ENCODE assay signal across 8 mouse cellular contexts in genomic region chr4:41639913-41640507, GRCm38 (mm10). TPM values are rescaled to one million over a fixed set of nuclear protein-coding genes. Genes with fewer than 3 reads are reported as not detected.
DNase-seq lines count a peak whose midpoint lies in the region; ATAC-seq and TF ChIP-seq lines count a peak whose summit lies in the region.

Gene Enho, minus strand, starts transcription at chr4:41640324.

- peak within 1 kb of the TSS; percentile 66 for H3K4me3 ChIP-seq in embryonic facial prominence, embryonic 14.5 days (ENCODE audit: low read depth, low read length)
- H3K4me3 ChIP-seq in heart, adult 2 months, result peak within 1 kb of the TSS; percentile 63
- H3K4me3 ChIP-seq in limb, embryonic 12.5 days (replicated peaks), result peak within 1 kb of the TSS; percentile 63
- peak within 1 kb of the TSS; percentile 75 for H3K4me3 ChIP-seq in midbrain, embryonic 15.5 days

- peak; percentile 94 for ATAC-seq in embryonic facial prominence, embryonic 14.5 days (ENCODE audit: low read depth)
- peak; percentile 78 for ATAC-seq in limb, embryonic 12.5 days (ENCODE audit: insufficient number of reproducible peaks, insufficient read depth, low FRiP score, low TSS enrichment, low read depth)
- ATAC-seq in midbrain, embryonic 15.5 days (replicated peaks), result peak; percentile 92

- peaks cover 26% of the 10 kb centered on the region for H3K4me1 ChIP-seq in embryonic facial prominence, embryonic 14.5 days (ENCODE audit: control insufficient read depth, insufficient read depth, low read length)
- peaks cover 5% of the 10 kb centered on the region for H3K4me1 ChIP-seq in heart, adult 2 months (ENCODE audit: control insufficient read depth, insufficient read depth, low read length)
- peaks cover 45% of the 10 kb centered on the region for H3K4me1 ChIP-seq in limb, embryonic 12.5 days (replicated peaks)
- H3K4me1 ChIP-seq in midbrain, embryonic 15.5 days, result peaks cover 44% of the 10 kb centered on the region

- no peak for TF ChIP-seq POLR2A in heart, adult 2 months (IDR thresholded peaks at IDR 0.05; ENCODE audit: insufficient read depth, low read depth, low read length)

- 0 out of 2 replicates have a peak, but pooled peaks cover 4% of the 10 kb centered on the region for H3K27me3 ChIP-seq in embryonic facial prominence, embryonic 14.5 days (replicated peaks; ENCODE audit: control insufficient read depth, insufficient read depth, low read length)
- H3K27me3 ChIP-seq in heart, adult 2 months (ENCODE audit: control insufficient read depth, insufficient read depth, low read length), result no peaks in the 10 kb centered on the region
- peaks cover 53% of the 10 kb centered on the region for H3K27me3 ChIP-seq in limb, embryonic 12.5 days
- H3K27me3 ChIP-seq in midbrain, embryonic 15.5 days (replicated peaks), result no peaks in the 10 kb centered on the region

- DNase-seq in 416B (ENCODE audit: low read depth), result peak; percentile 90
- peak; percentile 87 to 96 for DNase-seq in adrenal gland, postnatal 4 days (ENCODE audit: low spot score in 2 of 2)
- DNase-seq in embryonic facial prominence, embryonic 14.5 days (ENCODE audit: low spot score), result peak; percentile 95
- DNase-seq in heart, adult 2 months, result peak; percentile 95 to 97
- peak; percentile 93 for DNase-seq in kidney, adult 8-10 months
- DNase-seq in spleen, adult 18-20 months, result peak; percentile 81 to 88

- WGBS in embryonic facial prominence, embryonic 14.5 days, result under 1% methylated on average over 47 of the region's 74 CpGs
- under 1% methylated on average over 72 of the region's 74 CpGs for WGBS in heart, adult 2 months
- under 1% methylated on average over 70 of the region's 74 CpGs for WGBS in limb, embryonic 12.5 days
- under 1% methylated on average over 74 of the region's 74 CpGs for WGBS in midbrain, embryonic 15.5 days

- intact Hi-C loops in heart, adult 2 months (cut with DNase I), result no loop called here

- H3K27ac ChIP-seq in embryonic facial prominence, embryonic 14.5 days (replicated peaks; ENCODE audit: low read depth, low read length), result peak within 1 kb of the TSS; percentile 70
- peak within 1 kb of the TSS; percentile 71 for H3K27ac ChIP-seq in heart, adult 2 months
- peak within 1 kb of the TSS; percentile 80 for H3K27ac ChIP-seq in limb, embryonic 12.5 days
- H3K27ac ChIP-seq in midbrain, embryonic 15.5 days, result peak within 1 kb of the TSS; percentile 95

- TF ChIP-seq EP300 in heart, adult 2 months (IDR thresholded peaks at IDR 0.05; ENCODE audit: insufficient read depth, low read depth, low read length), result no peak

- no peaks in the 10 kb centered on the region for H3K9me3 ChIP-seq in embryonic facial prominence, embryonic 14.5 days (ENCODE audit: control insufficient read depth, low read length)
- H3K9me3 ChIP-seq in limb, embryonic 12.5 days, result no peaks in the 10 kb centered on the region
- no peaks in the 10 kb centered on the region for H3K9me3 ChIP-seq in midbrain, embryonic 15.5 days

- H3K9ac ChIP-seq in embryonic facial prominence, embryonic 14.5 days (ENCODE audit: low read depth, low read length), result peak within 1 kb of the TSS; percentile 81
- peak within 1 kb of the TSS; percentile 77 for H3K9ac ChIP-seq in heart, adult 2 months (ENCODE audit: low read depth, low read length)
- peak within 1 kb of the TSS; percentile 89 for H3K9ac ChIP-seq in limb, embryonic 12.5 days (replicated peaks)
- H3K9ac ChIP-seq in midbrain, embryonic 15.5 days, result peak within 1 kb of the TSS; percentile 93

- peak within 1 kb of the TSS; percentile 92 for H3K4me2 ChIP-seq in embryonic facial prominence, embryonic 14.5 days (ENCODE audit: low read depth, low read length)
- peak within 1 kb of the TSS; percentile 80 for H3K4me2 ChIP-seq in limb, embryonic 12.5 days
- peak within 1 kb of the TSS; percentile 79 for H3K4me2 ChIP-seq in midbrain, embryonic 15.5 days

- no peaks in the 10 kb centered on the region for H3K36me3 ChIP-seq in embryonic facial prominence, embryonic 14.5 days (ENCODE audit: control insufficient read depth, insufficient read depth, low read length)
- H3K36me3 ChIP-seq in heart, adult 2 months (ENCODE audit: control insufficient read depth, insufficient read depth, low read length), result no peaks in the 10 kb centered on the region
- no peaks in the 10 kb centered on the region; the same call in 1 of the 2 replicates for H3K36me3 ChIP-seq in limb, embryonic 12.5 days
- H3K36me3 ChIP-seq in midbrain, embryonic 15.5 days (replicated peaks), result no peaks in the 10 kb centered on the region

- TF ChIP-seq CTCF in heart, adult 2 months (IDR thresholded peaks at IDR 0.05), result no peak

- H3K79me2 ChIP-seq in heart, adult 2 months (replicated peaks; ENCODE audit: control insufficient read depth, insufficient read depth, low read length), result no peaks in the 10 kb centered on the region

RNA-seq across cellular contexts. Expression of gene Enho, which starts in this region (rescaled TPM):
- 1 to 10 TPM; 8.9 to 9.1 TPM for total RNA-seq in adrenal gland, postnatal 4 days (2021)
- 22.7 and 26.0 TPM in 2 replicates for polyA plus RNA-seq in embryonic facial prominence, embryonic 14.5 days (2014; fragmentation: Nextera tagmentation; extraction: Ambion mirVana)
- total RNA-seq in heart, adult 2 months (2021), result 1 to 10 TPM; 8.1 to 8.3 TPM
- polyA plus RNA-seq in heart, adult 2 months (2012; rRNA removed), result 20.4 and 22.3 TPM in 2 replicates
- 21.9 and 22.2 TPM in 2 replicates for polyA plus RNA-seq in limb, embryonic 12.5 days (2016; fragmentation: Nextera tagmentation; extraction: Ambion mirVana)
- 121 and 122 TPM in 2 replicates for polyA plus RNA-seq in midbrain, embryonic 15.5 days (2015; fragmentation: Nextera tagmentation; extraction: Ambion mirVana)

Comparison
In these comparisons a context has a peak if more than half of its experiments do, and no peak if none do; other contexts are left out.
1. Peak in every context shown above with its lines: DNase-seq, ATAC-seq, H3K4me3 ChIP-seq and H3K27ac ChIP-seq.